16 mouse cellular contexts compared by ENCODE assay signal in the genomic region with DNA sequence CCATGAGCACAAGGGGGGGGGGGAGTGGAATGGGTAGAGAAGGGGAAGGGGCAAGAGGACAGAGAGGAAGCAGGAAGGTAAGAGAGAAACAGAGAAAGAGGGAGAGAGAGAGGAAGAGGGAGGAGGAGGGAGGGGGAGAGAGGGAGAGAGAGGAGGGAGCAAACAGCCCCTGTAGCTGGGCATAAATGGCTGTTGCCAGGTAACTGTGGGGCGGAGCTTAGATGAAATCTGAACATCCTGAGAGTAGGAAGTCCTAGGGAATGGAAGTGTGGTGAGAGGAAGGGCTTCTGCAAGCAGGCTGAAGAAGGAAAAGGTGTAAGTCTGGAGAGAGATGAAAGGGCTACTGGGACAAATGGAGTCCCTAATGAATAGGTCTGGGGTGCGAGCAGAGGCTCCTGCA. TPM values are rescaled to one million over a fixed set of nuclear protein-coding genes. Genes with fewer than 3 reads are reported as not detected.
DNase-seq lines count a peak whose midpoint lies in the region; ATAC-seq lines count a peak whose summit lies in the region.
"Had no signal": no experiment of that assay in that cellular context is flagged by ENCODE, and none has a peak within 500 bp of the region (broad histone marks: within the 10 kb centered on the region; RNA-seq: fewer than 3 reads in every experiment).

No protein-coding gene starts in this region.

- WGBS in forebrain, embryonic 10.5 days = 58% methylated on average over 2 of the region's 2 CpGs
- WGBS in forebrain, embryonic 16.5 days = 35% methylated on average over 2 of the region's 2 CpGs

- H3K4me2 ChIP-seq in forebrain, embryonic 16.5 days (ENCODE audit: low read length) = no peak overlapping the region
- H3K4me2 ChIP-seq: neural tube, embryonic 13.5 days had no signal

- no peaks in the 10 kb centered on the region for H3K36me3 ChIP-seq in forebrain, embryonic 10.5 days (replicated peaks)
- no peaks in the 10 kb centered on the region for H3K36me3 ChIP-seq in forebrain, embryonic 16.5 days (ENCODE audit: control insufficient read depth, insufficient read depth)
- H3K36me3 ChIP-seq: neural tube, embryonic 13.5 days had no signal

- no peaks in the 10 kb centered on the region for H3K9me3 ChIP-seq in forebrain, embryonic 10.5 days
- H3K9me3 ChIP-seq in forebrain, embryonic 16.5 days (ENCODE audit: control insufficient read depth, low read length) = no peaks in the 10 kb centered on the region
- H3K9me3 ChIP-seq: neural tube, embryonic 13.5 days had no signal

- intact Hi-C loops in left cerebral cortex, postnatal 4 days (cut with DNase I) = no loop called here

- H3K9ac ChIP-seq in forebrain, embryonic 16.5 days (replicated peaks; ENCODE audit: low read depth, low read length) = no peak overlapping the region
- H3K9ac ChIP-seq: neural tube, embryonic 13.5 days had no signal

- no peak overlapping the region for H3K4me3 ChIP-seq in forebrain, embryonic 10.5 days
- H3K4me3 ChIP-seq in forebrain, embryonic 16.5 days (replicated peaks; ENCODE audit: low read length) = no peak overlapping the region
- H3K4me3 ChIP-seq: neural tube, embryonic 13.5 days had no signal

- H3K4me1 ChIP-seq in forebrain, embryonic 10.5 days = peaks cover 40% of the 10 kb centered on the region
- H3K4me1 ChIP-seq in forebrain, embryonic 16.5 days (replicated peaks; ENCODE audit: control insufficient read depth, insufficient read depth, low read length) = peaks cover 14% of the 10 kb centered on the region

- no peak for DNase-seq in forebrain, embryonic 10.5 days (ENCODE audit: extremely low spot score, low spot score)
- peak; percentile 40 for DNase-seq in retina, postnatal 1 day
- DNase-seq in retina, embryonic 14.5 days (ENCODE audit: low spot score) = no peak
- DNase-seq in kidney, postnatal 14 days = peak; percentile 37
- no peak for DNase-seq in left cerebral cortex, postnatal 4 days
- no peak for DNase-seq in layer of hippocampus, postnatal 10 days (ENCODE audit: low spot score in 2 of 2)
- DNase-seq in thymus, postnatal 14 days = no peak
- DNase-seq: cerebellum, postnatal 14 days; heart, adult 18-20 months; heart, postnatal 10 days; right cerebral cortex, postnatal 14 days had no signal

- H3K27me3 ChIP-seq in forebrain, embryonic 10.5 days (ENCODE audit: poor library complexity, severe bottlenecking) = no peaks in the 10 kb centered on the region; the same call in 1 of the 2 replicates
- H3K27me3 ChIP-seq in forebrain, embryonic 16.5 days (replicated peaks; ENCODE audit: control insufficient read depth, insufficient read depth, low read length) = no peaks in the 10 kb centered on the region; the same call in 1 of the 2 replicates
- H3K27me3 ChIP-seq: neural tube, embryonic 13.5 days had no signal

- peak overlapping the region; percentile 25; the same call in 1 of the 2 replicates for H3K27ac ChIP-seq in forebrain, embryonic 10.5 days
- no peak overlapping the region for H3K27ac ChIP-seq in forebrain, embryonic 16.5 days (ENCODE audit: low read length)
- H3K27ac ChIP-seq: macrophage; neural tube, embryonic 13.5 days had no signal

- ATAC-seq in forebrain, embryonic 16.5 days = no peak
- ATAC-seq: midbrain, embryonic 16.5 days had no signal

RNA-seq across cellular contexts. Expression of gene Ankrd54, which starts 3.6 kb away (rescaled TPM):
- 56.0 and 60.5 TPM in 2 replicates for polyA plus RNA-seq in forebrain, embryonic 10.5 days (2016; fragmentation: Nextera tagmentation; extraction: Ambion mirVana)
- polyA plus RNA-seq in forebrain, embryonic 16.5 days (2015; fragmentation: Nextera tagmentation; extraction: Ambion mirVana) = 54.9 and 58.1 TPM in 2 replicates
- 10 to 100 TPM; 25.5 to 27.2 TPM for total RNA-seq in left cerebral cortex, postnatal 4 days (2021)
- 10 to 100 TPM; 19.5 to 22.2 TPM for total RNA-seq in layer of hippocampus, postnatal 10 days (2021)

RNA-seq across cellular contexts. Expression of gene Eif3l, which starts 8.7 kb away (rescaled TPM):
- 283 and 289 TPM in 2 replicates for polyA plus RNA-seq in forebrain, embryonic 10.5 days (2016; fragmentation: Nextera tagmentation; extraction: Ambion mirVana)
- 188 and 205 TPM in 2 replicates for polyA plus RNA-seq in forebrain, embryonic 16.5 days (2015; fragmentation: Nextera tagmentation; extraction: Ambion mirVana)
- 100 to 1,000 TPM; 116 to 122 TPM for total RNA-seq in left cerebral cortex, postnatal 4 days (2021)
- 100 to 1,000 TPM in 1 of 2 experiments, 10 to 100 TPM in 1; 94.6 to 102 TPM for total RNA-seq in layer of hippocampus, postnatal 10 days (2021)

RNA-seq across cellular contexts. Expression of gene Galr3, which starts 24.6 kb away (rescaled TPM):
- not detected in 2 replicates for polyA plus RNA-seq in forebrain, embryonic 10.5 days (2016; fragmentation: Nextera tagmentation; extraction: Ambion mirVana)
- not detected in 2 replicates for polyA plus RNA-seq in forebrain, embryonic 16.5 days (2015; fragmentation: Nextera tagmentation; extraction: Ambion mirVana)
- total RNA-seq in left cerebral cortex, postnatal 4 days (2021) = 1 to 10 TPM in 1 of 2 experiments, not detected in 1; 1.0 TPM
- under 1 TPM; 0.33 to 0.48 TPM for total RNA-seq in layer of hippocampus, postnatal 10 days (2021)
- total RNA-seq: heart, adult 18-20 months; heart, postnatal 10 days; left cerebral cortex, postnatal 36 days had no signal
- polyA plus RNA-seq: macrophage; midbrain, embryonic 16.5 days; neural tube, embryonic 13.5 days had no signal

RNA-seq across cellular contexts. Expression of gene H1f0, which starts 38.0 kb away (rescaled TPM):
- polyA plus RNA-seq in forebrain, embryonic 10.5 days (2016; fragmentation: Nextera tagmentation; extraction: Ambion mirVana) = 427 and 444 TPM in 2 replicates
- polyA plus RNA-seq in forebrain, embryonic 16.5 days (2015; fragmentation: Nextera tagmentation; extraction: Ambion mirVana) = 403 and 441 TPM in 2 replicates
- total RNA-seq in left cerebral cortex, postnatal 4 days (2021) = 10 to 100 TPM; 84.8 to 94.8 TPM
- total RNA-seq in layer of hippocampus, postnatal 10 days (2021) = 10 to 100 TPM; 80.6 to 80.7 TPM

RNA-seq across cellular contexts. Expression of gene Micall1, which starts 42.4 kb away (rescaled TPM):
- polyA plus RNA-seq in forebrain, embryonic 10.5 days (2016; fragmentation: Nextera tagmentation; extraction: Ambion mirVana) = 5.1 and 5.5 TPM in 2 replicates
- 8.2 and 10.0 TPM in 2 replicates for polyA plus RNA-seq in forebrain, embryonic 16.5 days (2015; fragmentation: Nextera tagmentation; extraction: Ambion mirVana)
- total RNA-seq in left cerebral cortex, postnatal 4 days (2021) = 10 to 100 TPM; 61.5 to 66.6 TPM
- total RNA-seq in layer of hippocampus, postnatal 10 days (2021) = 10 to 100 TPM; 30.4 to 33.0 TPM

Comparison
In these comparisons a context has a peak if more than half of its experiments do, and no peak if none do; other contexts are left out.
1. DNase-seq: peak in retina, postnatal 1 day (single experiment) and kidney, postnatal 14 days (single experiment); none in forebrain, embryonic 10.5 days (single experiment), retina, embryonic 14.5 days (single experiment), left cerebral cortex, postnatal 4 days (single experiment), layer of hippocampus, postnatal 10 days (0 of 2) and thymus, postnatal 14 days (single experiment).